In the genomic region with DNA sequence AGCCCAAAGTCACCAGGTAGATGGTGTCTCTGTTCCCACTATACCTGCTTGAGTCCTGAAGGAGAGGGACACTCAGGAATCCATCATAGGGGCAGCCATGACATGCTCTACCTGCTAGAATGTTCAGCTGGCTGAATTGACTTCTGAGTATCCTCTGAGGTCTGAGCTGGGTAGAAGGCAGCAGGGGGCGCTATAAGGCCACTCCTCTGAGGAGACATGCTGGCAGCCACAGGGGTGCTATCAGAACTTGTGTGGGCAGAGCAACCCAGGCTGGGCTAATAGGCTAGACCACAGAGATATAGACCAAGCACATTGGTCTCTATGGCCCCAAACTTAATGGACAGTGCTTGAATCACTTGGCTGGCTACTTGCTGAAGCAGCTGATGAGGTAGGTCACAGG, we compare ENCODE assay signal across 11 mouse cellular contexts. TPM values are rescaled to one million over a fixed set of nuclear protein-coding genes. Genes with fewer than 3 reads are reported as not detected.
A peak's percentile ranks its signal among the peaks of the same experiment; 100 is the strongest.
DNase-seq lines count a peak whose midpoint lies in the region; ATAC-seq and TF ChIP-seq lines count a peak whose summit lies in the region.
"Had no signal": no experiment of that assay in that cellular context is flagged by ENCODE, and none has a peak within 500 bp of the region (broad histone marks: within the 10 kb centered on the region; RNA-seq: fewer than 3 reads in every experiment).

No protein-coding gene starts in this region.

- no peak overlapping the region for H3K9ac ChIP-seq in hindbrain, embryonic 16.5 days (ENCODE audit: low read depth, low read length)
- H3K9ac ChIP-seq in heart, embryonic 12.5 days, result no peak overlapping the region
- H3K9ac ChIP-seq: embryonic facial prominence, embryonic 15.5 days; heart, embryonic 15.5 days had no signal

- H3K4me1 ChIP-seq in hindbrain, embryonic 16.5 days (ENCODE audit: control insufficient read depth, insufficient read depth, low read depth, low read length), result peaks cover 2% of the 10 kb centered on the region
- peaks cover 10% of the 10 kb centered on the region; the same call in 1 of the 2 replicates for H3K4me1 ChIP-seq in heart, embryonic 12.5 days (replicated peaks)
- H3K4me1 ChIP-seq: embryonic facial prominence, embryonic 15.5 days; heart, embryonic 15.5 days had no signal

- H3K36me3 ChIP-seq in hindbrain, embryonic 16.5 days (ENCODE audit: control insufficient read depth, insufficient read depth, low read length), result no peaks in the 10 kb centered on the region
- no peaks in the 10 kb centered on the region for H3K36me3 ChIP-seq in heart, embryonic 12.5 days
- H3K36me3 ChIP-seq: embryonic facial prominence, embryonic 15.5 days; heart, embryonic 15.5 days had no signal

- no peak overlapping the region for H3K4me2 ChIP-seq in hindbrain, embryonic 16.5 days (ENCODE audit: low read length)
- H3K4me2 ChIP-seq in heart, embryonic 12.5 days, result no peak overlapping the region
- H3K4me2 ChIP-seq: embryonic facial prominence, embryonic 15.5 days; heart, embryonic 15.5 days had no signal

- H3K27ac ChIP-seq in gastrocnemius, adult 2 months, result no peak overlapping the region
- H3K27ac ChIP-seq in hindbrain, embryonic 16.5 days (ENCODE audit: low read depth, low read length), result no peak overlapping the region
- H3K27ac ChIP-seq in heart, embryonic 12.5 days (ENCODE audit: poor library complexity, severe bottlenecking), result no peak overlapping the region
- H3K27ac ChIP-seq: embryonic facial prominence, embryonic 15.5 days; heart, embryonic 15.5 days had no signal

- TF ChIP-seq CTCF in gastrocnemius, adult 2 months (IDR thresholded peaks at IDR 0.05), result peak; percentile 52

- no peak overlapping the region for H3K4me3 ChIP-seq in gastrocnemius, adult 2 months
- no peak overlapping the region for H3K4me3 ChIP-seq in hindbrain, embryonic 16.5 days (ENCODE audit: low read length)
- H3K4me3 ChIP-seq in heart, embryonic 12.5 days, result no peak overlapping the region
- H3K4me3 ChIP-seq: embryonic facial prominence, embryonic 15.5 days; heart, embryonic 15.5 days had no signal

- ATAC-seq in hindbrain, embryonic 16.5 days, result no peak
- no peak for ATAC-seq in heart, embryonic 12.5 days (ENCODE audit: insufficient number of reproducible peaks, low FRiP score)
- ATAC-seq: Patski had no signal

- 7% methylated on average over 1 of the region's 1 CpGs for WGBS in hindbrain, embryonic 16.5 days
- WGBS in heart, embryonic 12.5 days, result 0% methylated on average over 1 of the region's 1 CpGs

- no peaks in the 10 kb centered on the region for H3K27me3 ChIP-seq in hindbrain, embryonic 16.5 days (replicated peaks; ENCODE audit: control insufficient read depth, insufficient read depth, low read length)
- peaks cover 41% of the 10 kb centered on the region for H3K27me3 ChIP-seq in heart, embryonic 12.5 days (replicated peaks)
- H3K27me3 ChIP-seq: embryonic facial prominence, embryonic 15.5 days; Patski had no signal

- peak; percentile 57 for DNase-seq in gastrocnemius, adult 2 months
- DNase-seq in gastrocnemius, postnatal 4 days (ENCODE audit: low spot score in 2 of 2), result no peak
- peak; percentile 65 to 67 for DNase-seq in B cell, adult 2 months
- DNase-seq in adrenal gland, postnatal 25 days, result peak; percentile 53
- peak; percentile 14 for DNase-seq in lung, postnatal 25 days (ENCODE audit: low spot score)
- DNase-seq in urinary bladder, postnatal 14 days (ENCODE audit: low spot score), result no peak

- H3K9me3 ChIP-seq in hindbrain, embryonic 16.5 days (ENCODE audit: control insufficient read depth, low read length), result no peaks in the 10 kb centered on the region
- no peaks in the 10 kb centered on the region for H3K9me3 ChIP-seq in heart, embryonic 12.5 days (replicated peaks)
- H3K9me3 ChIP-seq: embryonic facial prominence, embryonic 15.5 days; heart, embryonic 15.5 days had no signal

- intact Hi-C loops in gastrocnemius, adult 2 months (cut with DNase I), result no loop called here

RNA-seq across cellular contexts. Expression of gene Syt2, which starts 27.8 kb away (rescaled TPM):
- not detected for total RNA-seq in gastrocnemius, adult 2 months (2021)
- under 1 TPM in 1 of 2 experiments, not detected in 1; 0.08 TPM for total RNA-seq in gastrocnemius, postnatal 4 days (2021)
- total RNA-seq in adrenal gland, postnatal 25 days (2021), result 0.18 TPM in 1 of 2 replicates, not detected in the other
- polyA plus RNA-seq in hindbrain, embryonic 16.5 days (2015; fragmentation: Nextera tagmentation; extraction: Ambion mirVana), result 11.9 and 14.9 TPM in 2 replicates
- polyA plus RNA-seq in heart, embryonic 12.5 days (2016; fragmentation: Nextera tagmentation; extraction: Ambion mirVana), result 0.23 and 0.86 TPM in 2 replicates

Comparison
In these comparisons a context has a peak if more than half of its experiments do, and no peak if none do; other contexts are left out.
1. DNase-seq: peak in gastrocnemius, adult 2 months (single experiment), B cell, adult 2 months (2 of 2), adrenal gland, postnatal 25 days (single experiment) and lung, postnatal 25 days (single experiment); none in gastrocnemius, postnatal 4 days (0 of 2) and urinary bladder, postnatal 14 days (single experiment).